Mouse (Mus musculus): ENCODE measurements around the gene Larp6. TPM values are rescaled to one million over a fixed set of nuclear protein-coding genes. Genes with fewer than 3 reads are reported as not detected.

The Larp6 gene
- polyA plus RNA-seq, 1 experiment from 2014 or later: 1.4 TPM

DNA sequence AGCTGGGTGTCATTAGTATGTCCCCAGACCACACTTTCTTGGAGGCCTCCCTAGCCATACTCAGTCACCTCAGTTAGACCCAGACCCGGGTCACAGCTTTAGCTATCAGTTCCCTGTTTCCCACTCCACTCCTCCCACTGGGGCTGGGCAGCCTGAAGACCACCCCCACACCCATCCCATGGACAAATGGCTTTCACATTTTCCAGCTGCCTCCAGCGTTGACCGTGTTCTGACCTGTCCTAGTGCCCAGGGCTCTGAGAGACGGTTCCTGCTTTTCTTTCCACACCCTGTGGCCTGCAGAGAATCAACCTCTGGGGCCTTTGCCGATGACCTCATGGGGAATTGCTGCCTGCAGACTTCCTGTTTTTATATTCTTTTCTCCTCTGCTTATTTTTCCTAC, 45.0 kb downstream of the Larp6 start:
- DNase-seq (ENCODE audit: low spot score): no peak

- no peak for DNase-seq (ENCODE audit: low spot score)
Observed at GRCm38 (mm10) chr9:60759436-60760007, 46.7 kb downstream of the Larp6 start.

DNA sequence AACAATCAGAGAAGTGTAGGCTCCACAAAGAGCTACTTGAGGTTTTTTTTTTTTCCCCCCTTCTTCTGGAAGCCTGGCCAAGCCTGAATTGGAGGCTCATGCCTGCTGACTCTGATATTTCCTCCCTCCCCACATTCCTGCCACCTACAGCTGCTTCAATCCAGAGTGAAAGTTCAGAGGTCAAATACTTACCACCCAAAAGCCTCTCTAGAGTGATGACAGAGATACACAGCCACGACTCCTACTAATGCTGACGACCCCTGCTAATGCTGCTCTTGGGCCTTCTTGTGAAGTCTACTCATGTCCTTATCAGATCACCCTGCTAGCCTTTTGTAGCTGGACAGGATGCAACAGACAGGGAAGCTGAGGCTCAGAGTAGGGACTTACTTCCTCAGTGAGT, 52.4 kb downstream of the Larp6 start:
- no peak for DNase-seq (ENCODE audit: low spot score)

GRCm38 (mm10) chr9:60768393-60768792, 55.6 kb downstream of the Larp6 start:
- DNase-seq (ENCODE audit: low spot score): no peak

- DNase-seq (ENCODE audit: low spot score): peak; percentile 80
Observed at GRCm38 (mm10) chr9:60769711-60770111, 56.9 kb downstream of the Larp6 start.

- no peak for DNase-seq (ENCODE audit: low spot score)
Observed at GRCm38 (mm10) chr9:60773713-60774112, 60.9 kb downstream of the Larp6 start.

- DNase-seq (ENCODE audit: low spot score): no peak
Observed at GRCm38 (mm10) chr9:60776899-60777298, 64.1 kb downstream of the Larp6 start.

DNA sequence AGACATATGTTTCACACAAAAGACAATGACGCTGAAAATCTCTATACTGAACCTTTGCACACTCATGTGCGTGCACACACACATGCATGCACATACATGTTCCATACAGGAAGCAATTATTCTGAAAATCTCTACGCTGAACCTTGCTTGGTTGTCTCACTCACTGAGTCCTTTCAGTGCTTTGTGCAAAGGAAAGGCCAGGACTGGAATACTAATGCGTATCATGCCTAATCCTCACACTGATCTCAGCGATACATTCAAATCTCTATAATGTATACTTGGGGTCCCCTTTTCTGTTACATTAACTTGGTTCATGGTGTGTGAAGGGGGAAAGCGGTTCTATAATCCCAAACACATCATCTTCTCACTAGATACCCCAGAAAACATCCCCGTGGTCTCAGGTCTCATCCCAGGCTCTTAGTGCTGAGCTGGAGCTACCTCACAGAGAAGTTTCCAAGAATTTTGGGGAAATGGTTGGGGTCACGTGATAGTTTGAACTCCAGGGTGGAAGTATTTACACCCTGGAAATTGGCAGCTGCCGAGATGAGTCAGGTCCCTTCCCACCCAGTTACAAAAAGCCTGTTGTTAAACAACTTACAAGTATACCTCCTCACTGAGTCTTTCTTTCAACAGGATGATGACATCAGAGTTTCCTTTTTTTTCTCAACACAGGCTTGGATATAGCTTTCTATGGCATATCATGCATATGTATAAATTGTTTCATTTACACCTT, 69.4 kb downstream of the Larp6 start:
- no peak for DNase-seq (ENCODE audit: low spot score)

GRCm38 (mm10) chr9:60785069-60785468, 72.3 kb downstream of the Larp6 start:
- DNase-seq (ENCODE audit: low spot score): no peak

DNA sequence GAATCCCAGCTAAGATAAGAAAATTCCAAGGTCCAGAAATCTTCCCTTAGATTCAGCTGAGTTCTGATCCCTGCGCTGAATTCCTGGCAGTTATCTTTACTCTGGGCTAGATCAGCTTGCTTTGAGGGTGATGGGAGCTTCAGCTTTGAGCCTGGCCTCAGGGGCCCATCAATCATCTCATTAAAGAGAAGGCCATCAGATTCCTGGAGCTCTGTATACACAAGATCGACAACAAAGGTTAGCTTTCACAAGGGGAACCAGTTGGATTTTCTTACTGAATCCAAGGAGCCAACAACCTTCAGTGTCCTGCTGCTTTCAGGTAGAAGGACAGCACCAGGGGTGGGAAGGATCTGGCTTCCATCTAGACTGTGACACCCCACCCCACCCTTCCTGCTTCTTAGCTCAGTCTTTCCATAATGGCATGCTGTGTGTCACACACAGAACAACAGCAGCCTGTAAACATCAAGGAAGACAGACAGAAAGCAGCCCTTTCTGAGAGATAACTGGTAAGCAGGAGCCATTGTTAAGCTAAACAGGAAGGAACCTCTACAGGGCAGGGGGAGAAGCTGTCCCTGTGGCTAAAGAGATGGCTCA, 74.8 kb downstream of the Larp6 start:
- DNase-seq (ENCODE audit: low spot score): no peak

Other genes with a start within 250 kb of the Larp6 start
- gene Thsd4, start 190.9 kb upstream of the Larp6 start, polyA plus RNA-seq (2015; fragmentation: Nextera tagmentation; extraction: Ambion mirVana): 1.2 and 1.7 TPM in 2 replicates
- 2.4 and 2.8 TPM in 2 replicates for gene Lrrc49, start 24.8 kb upstream of the Larp6 start, polyA plus RNA-seq (2015; fragmentation: Nextera tagmentation; extraction: Ambion mirVana)
- 11.7 and 12.4 TPM in 2 replicates for gene Uaca, start 81.6 kb downstream of the Larp6 start, polyA plus RNA-seq (2015; fragmentation: Nextera tagmentation; extraction: Ambion mirVana)